Mouse (Mus musculus): Measurements from ENCODE around the gene Cep89. TPM values are rescaled to one million over a fixed set of nuclear protein-coding genes. Genes with fewer than 3 reads are reported as not detected.

Gene Cep89
- 39.9 and 40.8 TPM in 2 replicates for polyA plus RNA-seq (2016; fragmentation: Nextera tagmentation; extraction: Ambion mirVana)

DNA sequence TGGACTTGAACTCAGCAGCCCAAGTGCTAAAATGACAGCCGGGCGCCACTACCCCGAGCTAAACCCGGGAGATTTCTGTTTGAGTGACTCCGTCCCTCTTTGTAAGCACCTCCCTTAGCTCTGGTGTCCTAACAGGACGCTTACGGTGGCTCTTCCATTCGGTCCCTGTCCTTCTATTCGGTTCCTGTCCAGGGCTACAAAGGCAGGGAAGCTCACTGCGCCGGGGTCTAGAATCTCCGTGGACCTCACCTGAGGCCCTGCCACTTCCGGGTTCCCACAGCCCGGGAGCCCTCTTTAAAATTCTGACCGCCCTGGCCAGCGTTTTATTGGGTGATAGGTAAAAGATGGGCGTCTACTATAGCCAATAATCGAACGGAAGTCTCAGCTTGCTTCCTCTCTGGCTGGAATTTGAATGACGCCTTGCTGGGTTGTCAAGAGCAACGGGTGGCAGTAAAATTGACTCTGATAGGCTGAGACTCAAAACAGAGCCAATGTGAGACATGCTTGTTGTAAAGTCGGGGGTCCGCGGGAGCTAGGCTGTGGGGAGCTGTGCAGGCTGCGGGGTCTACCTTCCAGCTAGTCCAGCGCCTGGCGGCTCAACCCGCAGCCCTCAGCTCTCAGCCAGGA lies at the start of gene Cep89, which contains the start of gene Faap24:
Gene Cep89, plus strand, starts transcription at position 494 of the 627 bp plus-strand sequence.
Gene Faap24, minus strand, starts transcription at position 295 of the 627 bp plus-strand sequence.
- peak; percentile 98 for ATAC-seq (ENCODE audit: low FRiP score, low read depth)
- Histone ChIP-seq H3K4me1 (peaks cover 21% of the 10 kb centered on the region), H3K9ac (peak within 1 kb of the TSS; percentile 61), H3K4me3 (peak within 1 kb of the TSS; percentile 64), H3K9me3 (no peaks in the 10 kb centered on the region), H3K36me3 (peaks cover 41% of the 10 kb centered on the region), H3K27ac (no peak within 1 kb of the TSS), H3K27me3 (replicated peaks) (no peaks in the 10 kb centered on the region), H3K4me2 (replicated peaks) (peak within 1 kb of the TSS; percentile 85)
- under 1% methylated on average over 28 of the region's 28 CpGs for WGBS

DNA sequence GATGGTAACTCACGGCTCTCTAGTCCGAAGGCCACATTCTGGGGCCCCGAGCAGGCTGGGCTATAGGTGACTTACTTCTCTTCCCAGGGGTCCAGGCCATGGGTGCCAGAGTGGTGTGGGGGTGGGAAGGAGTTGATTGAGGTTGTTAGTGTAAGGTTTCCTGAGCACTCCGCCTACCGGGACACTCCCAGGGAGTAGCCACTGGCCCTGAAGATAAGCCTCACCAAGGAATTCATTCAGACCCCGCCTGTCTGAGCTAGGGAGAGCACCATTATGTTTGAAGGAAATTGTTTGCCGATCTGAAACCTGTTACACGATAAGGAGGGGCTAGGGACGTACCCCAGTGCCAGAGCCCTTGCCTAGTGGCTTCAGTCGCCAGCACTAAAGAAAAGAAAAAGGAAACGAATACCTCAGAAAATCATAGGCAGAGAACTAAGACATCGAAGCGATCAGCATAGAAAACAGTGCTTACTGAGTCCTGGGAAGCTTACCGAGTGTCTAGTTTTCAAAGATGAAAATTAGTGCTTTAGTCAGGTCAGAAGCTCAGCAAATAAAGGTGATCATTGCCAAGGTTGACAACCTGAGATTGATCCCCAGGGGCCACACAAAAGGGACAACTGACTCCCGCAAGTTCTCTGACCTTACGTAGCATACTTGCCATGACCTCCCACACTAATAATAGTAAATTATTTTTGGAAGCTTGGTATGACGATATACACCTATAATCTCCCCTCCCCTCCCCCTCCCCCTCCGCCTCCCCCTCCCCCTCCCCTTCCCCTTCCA lies 48.7 kb upstream of the Cep89 start:
- Histone ChIP-seq H3K4me1 (no peaks in the 10 kb centered on the region), H3K9me3 (no peaks in the 10 kb centered on the region), H3K4me3 (no peak overlapping the region), H3K27me3 (replicated peaks) (no peaks in the 10 kb centered on the region), H3K9ac (no peak overlapping the region), H3K4me2 (replicated peaks) (no peak overlapping the region), H3K27ac (no peak overlapping the region), H3K36me3 (no peaks in the 10 kb centered on the region)
- WGBS: 78% methylated on average over 17 of the region's 18 CpGs
- no peak for ATAC-seq (ENCODE audit: low FRiP score, low read depth)

DNA sequence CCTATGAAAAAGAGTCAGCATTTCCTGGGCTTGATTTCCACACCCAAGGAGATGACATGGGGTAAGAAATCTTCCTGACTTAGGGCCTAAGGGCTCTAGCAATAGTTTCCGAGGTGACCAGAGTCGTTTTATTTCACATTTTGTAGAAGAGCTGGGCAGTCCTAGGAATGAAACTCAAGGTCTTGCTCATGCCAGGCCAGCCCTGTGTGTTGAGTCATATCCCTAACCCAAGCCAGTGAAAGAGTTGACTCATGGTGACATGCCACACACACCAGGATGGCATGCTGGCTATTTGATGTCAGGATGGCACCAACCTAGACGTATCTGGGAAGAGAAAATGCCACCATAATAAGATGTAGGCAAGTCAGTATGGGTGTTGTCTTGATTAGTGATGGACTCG lies 47.8 kb upstream of the Cep89 start:
- Histone ChIP-seq H3K9me3 (0 out of 2 replicates have a peak, but pooled peaks cover 2% of the 10 kb centered on the region), H3K9ac (no peak overlapping the region), H3K4me2 (replicated peaks) (no peak overlapping the region), H3K27me3 (replicated peaks) (no peaks in the 10 kb centered on the region), H3K4me1 (no peaks in the 10 kb centered on the region), H3K4me3 (no peak overlapping the region), H3K36me3 (no peaks in the 10 kb centered on the region), H3K27ac (no peak overlapping the region)
- no peak for ATAC-seq (ENCODE audit: low FRiP score, low read depth)
- WGBS: 89% methylated on average over 4 of the region's 4 CpGs

DNA sequence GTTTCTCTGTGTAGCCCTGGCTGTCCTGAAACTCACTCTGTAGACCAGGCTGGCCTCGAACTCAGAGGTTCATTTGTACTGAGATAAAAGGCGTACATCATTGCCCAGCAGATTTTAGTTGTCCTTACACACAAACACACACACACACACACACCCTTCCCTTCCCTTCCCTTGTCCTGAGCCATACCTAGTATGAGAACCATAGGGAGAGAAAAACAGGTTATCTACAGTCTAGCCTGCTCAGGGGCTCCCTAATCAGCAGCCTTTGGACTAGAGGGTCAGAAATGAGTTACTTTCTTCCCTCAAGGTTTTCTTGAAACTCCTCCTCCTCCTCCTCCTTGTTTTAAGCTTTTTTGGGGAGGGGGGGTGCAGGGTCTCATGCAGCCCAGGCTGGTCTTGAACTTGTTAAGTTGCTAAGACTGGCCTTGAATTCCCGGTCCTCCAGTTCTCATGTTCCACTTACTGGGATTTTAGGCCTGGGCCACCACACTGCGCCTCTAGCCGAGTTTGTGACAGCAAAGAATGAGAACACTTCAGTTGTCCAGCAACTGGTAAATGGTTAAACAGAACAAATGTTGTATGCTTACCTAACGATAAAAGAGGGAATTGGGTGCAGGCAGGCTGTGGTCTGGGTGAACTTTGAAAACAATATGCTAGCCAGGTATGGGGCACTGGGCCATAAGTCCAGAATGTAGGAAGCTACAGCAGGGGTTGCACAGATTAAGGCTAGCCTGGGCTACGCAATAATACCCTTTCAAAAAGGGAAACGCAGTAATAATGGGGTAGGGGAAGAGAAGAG lies 46.8 kb upstream of the Cep89 start:
- ATAC-seq (ENCODE audit: low FRiP score, low read depth): no peak
- Histone ChIP-seq H3K4me2 (replicated peaks) (no peak overlapping the region), H3K9me3 (0 out of 2 replicates have a peak, but pooled peaks cover 3% of the 10 kb centered on the region), H3K4me3 (no peak overlapping the region), H3K9ac (no peak overlapping the region), H3K4me1 (no peaks in the 10 kb centered on the region), H3K36me3 (no peaks in the 10 kb centered on the region), H3K27me3 (replicated peaks) (no peaks in the 10 kb centered on the region), H3K27ac (no peak overlapping the region)
- 94% methylated on average over 8 of the region's 8 CpGs for WGBS

DNA sequence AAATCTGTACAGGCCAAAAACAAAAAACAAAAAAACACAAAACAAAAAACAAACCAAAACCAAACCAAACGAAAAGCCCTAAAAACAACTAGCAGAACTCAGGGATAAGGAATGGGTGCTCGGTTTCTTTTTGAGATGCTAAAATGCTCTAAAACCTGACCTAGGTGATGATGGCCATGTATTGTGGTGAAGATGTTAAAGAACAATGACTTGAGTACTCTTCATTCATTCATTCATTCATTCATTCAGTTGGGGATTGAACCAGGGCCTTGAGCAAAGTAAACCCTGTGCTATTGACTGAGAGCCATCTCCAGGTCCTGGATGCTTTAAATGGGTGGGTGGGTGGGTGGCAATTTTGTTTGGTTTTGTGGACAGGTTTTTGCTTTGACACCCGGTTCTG lies 45.7 kb upstream of the Cep89 start:
- H3K27me3 ChIP-seq (replicated peaks): no peaks in the 10 kb centered on the region
- no peak overlapping the region for H3K4me3 ChIP-seq
- H3K4me2 ChIP-seq (replicated peaks): no peak overlapping the region
- 97% methylated on average over 3 of the region's 3 CpGs for WGBS
- no peak for ATAC-seq (ENCODE audit: low FRiP score, low read depth)
- H3K36me3 ChIP-seq: no peaks in the 10 kb centered on the region
- H3K4me1 ChIP-seq: no peaks in the 10 kb centered on the region
- H3K9ac ChIP-seq: no peak overlapping the region
- H3K9me3 ChIP-seq: 0 out of 2 replicates have a peak, but pooled peaks cover 3% of the 10 kb centered on the region
- H3K27ac ChIP-seq: no peak overlapping the region

DNA sequence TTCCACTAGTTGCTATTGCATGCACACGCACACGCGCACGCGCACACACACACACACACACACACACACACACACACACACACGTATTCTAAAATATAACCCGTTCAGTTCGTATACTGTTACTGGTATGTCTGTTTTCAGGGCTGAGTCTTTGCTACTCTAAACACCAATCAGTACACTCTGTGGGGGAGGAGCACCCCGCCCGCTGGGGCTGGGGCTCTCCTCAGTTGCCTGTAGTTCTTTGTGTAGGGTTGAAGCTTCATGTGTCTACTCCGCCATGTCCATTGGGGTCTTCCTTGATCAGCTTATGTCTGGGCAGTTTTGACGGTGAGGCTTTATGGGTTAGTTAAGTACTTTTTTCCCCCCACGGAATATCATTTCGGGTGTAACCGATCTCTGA lies 43.5 kb upstream of the Cep89 start:
- Histone ChIP-seq H3K4me3 (no peak overlapping the region), H3K4me1 (no peaks in the 10 kb centered on the region), H3K27ac (no peak overlapping the region), H3K4me2 (replicated peaks) (no peak overlapping the region), H3K9me3 (0 out of 2 replicates have a peak, but pooled peaks cover 3% of the 10 kb centered on the region), H3K36me3 (no peaks in the 10 kb centered on the region), H3K9ac (no peak overlapping the region), H3K27me3 (replicated peaks) (no peaks in the 10 kb centered on the region)
- 95% methylated on average over 15 of the region's 15 CpGs for WGBS
- ATAC-seq (ENCODE audit: low FRiP score, low read depth): no peak

DNA sequence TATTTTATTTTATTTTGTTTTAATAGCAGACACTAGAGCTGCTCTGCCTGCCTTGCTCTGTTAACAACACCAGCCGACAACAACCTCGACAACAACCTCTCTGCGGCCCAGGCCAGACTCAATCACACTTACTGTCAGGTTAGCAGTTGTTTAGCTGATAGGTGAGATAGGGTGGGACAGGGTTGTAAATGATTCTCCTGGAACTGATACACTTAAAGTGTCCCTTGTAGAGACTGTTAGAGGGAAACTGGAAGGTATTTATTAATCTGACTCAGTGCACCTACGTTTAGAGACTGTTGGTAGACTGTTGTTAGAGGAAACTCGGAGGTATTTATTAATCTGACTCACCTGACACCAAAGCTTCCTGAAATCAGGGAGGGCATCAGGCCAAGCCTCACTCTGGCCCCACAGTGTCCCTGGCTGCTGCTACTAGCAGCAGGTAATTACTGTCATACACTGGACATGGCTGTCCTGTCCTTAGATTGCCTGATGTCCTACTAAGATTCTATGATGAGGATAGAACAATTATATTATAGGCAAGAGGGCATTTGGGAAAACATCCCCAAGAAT lies 41.4 kb upstream of the Cep89 start:
- Histone ChIP-seq H3K4me2 (replicated peaks) (no peak overlapping the region), H3K27ac (no peak overlapping the region), H3K27me3 (replicated peaks) (no peaks in the 10 kb centered on the region), H3K4me1 (no peaks in the 10 kb centered on the region), H3K9ac (no peak overlapping the region), H3K4me3 (no peak overlapping the region), H3K36me3 (no peaks in the 10 kb centered on the region), H3K9me3 (0 out of 2 replicates have a peak, but pooled peaks cover 3% of the 10 kb centered on the region)
- WGBS: 87% methylated on average over 5 of the region's 5 CpGs
- ATAC-seq (ENCODE audit: low FRiP score, low read depth): no peak

DNA sequence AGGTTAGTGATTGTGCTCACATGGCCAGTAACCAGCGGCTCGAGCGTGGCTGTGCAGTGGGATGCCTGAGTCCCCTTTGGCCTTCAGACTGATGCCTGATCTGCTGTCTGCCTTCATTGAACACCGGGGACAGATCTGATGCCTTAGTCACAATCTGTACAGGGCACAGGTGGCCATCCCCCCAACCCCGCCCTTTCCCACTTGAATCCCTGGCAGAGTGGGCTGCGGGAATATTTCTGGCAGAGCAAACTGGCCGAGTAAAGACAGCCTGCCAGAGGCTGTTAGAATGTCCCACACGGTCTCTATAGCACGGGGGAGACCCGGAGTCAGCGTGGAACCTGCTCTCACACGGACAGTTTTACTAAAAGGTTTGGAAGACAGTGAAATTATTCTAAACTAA lies 39.2 kb upstream of the Cep89 start:
- no peak for ATAC-seq (ENCODE audit: low FRiP score, low read depth)
- H3K27ac ChIP-seq: no peak overlapping the region
- H3K4me1 ChIP-seq: no peaks in the 10 kb centered on the region
- 0 out of 2 replicates have a peak, but pooled peaks cover 3% of the 10 kb centered on the region for H3K9me3 ChIP-seq
- no peaks in the 10 kb centered on the region for H3K36me3 ChIP-seq
- H3K4me3 ChIP-seq: no peak overlapping the region
- WGBS: 91% methylated on average over 12 of the region's 12 CpGs
- H3K9ac ChIP-seq: no peak overlapping the region
- no peak overlapping the region for H3K4me2 ChIP-seq (replicated peaks)
- no peaks in the 10 kb centered on the region for H3K27me3 ChIP-seq (replicated peaks)

DNA sequence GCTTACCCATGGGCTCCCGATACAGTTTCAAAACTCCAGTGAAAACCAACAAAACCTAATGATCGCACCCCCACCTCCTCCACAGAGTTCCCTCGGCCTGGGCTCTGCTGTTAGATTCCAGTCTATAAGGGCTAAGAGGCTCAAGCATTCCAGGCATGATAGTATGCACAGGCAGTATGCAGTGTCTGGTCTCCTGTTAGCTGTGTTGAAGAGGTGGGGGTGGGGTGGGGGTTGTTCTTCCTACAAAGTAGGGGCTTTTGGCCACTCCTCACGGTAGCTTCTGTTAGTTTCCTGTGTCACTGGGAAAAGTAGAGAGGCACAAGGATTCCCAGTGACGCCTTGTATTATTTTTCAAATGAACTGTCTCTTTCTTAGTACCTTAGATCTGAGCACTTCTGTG lies 34.6 kb upstream of the Cep89 start:
- 84% methylated on average over 5 of the region's 5 CpGs for WGBS
- ATAC-seq (ENCODE audit: low FRiP score, low read depth): no peak
- no peaks in the 10 kb centered on the region for H3K36me3 ChIP-seq
- no peaks in the 10 kb centered on the region for H3K27me3 ChIP-seq (replicated peaks)
- no peaks in the 10 kb centered on the region for H3K4me1 ChIP-seq
- H3K9ac ChIP-seq: no peak overlapping the region
- no peak overlapping the region for H3K27ac ChIP-seq
- H3K4me3 ChIP-seq: no peak overlapping the region
- no peak overlapping the region for H3K4me2 ChIP-seq (replicated peaks)
- no peaks in the 10 kb centered on the region for H3K9me3 ChIP-seq

DNA sequence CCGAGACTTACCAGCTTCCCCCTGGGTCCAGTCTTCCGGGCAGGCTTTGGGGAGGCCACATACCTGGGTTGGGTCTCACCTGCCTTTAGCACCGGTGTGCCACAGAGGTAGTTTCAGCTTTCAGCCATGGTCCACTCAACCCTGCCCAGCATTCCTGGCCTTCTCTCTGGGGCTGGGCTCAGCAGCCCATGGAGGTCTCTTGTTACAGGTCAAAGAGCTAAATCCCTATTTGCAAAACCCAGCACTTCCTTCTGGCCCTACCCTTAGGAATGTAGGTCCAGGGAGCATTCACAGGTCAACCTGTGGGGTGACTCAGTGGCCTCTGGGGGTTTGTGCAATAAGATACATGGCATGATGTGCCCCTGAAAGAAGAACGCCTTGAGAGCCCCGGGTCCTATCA lies 34.0 kb upstream of the Cep89 start:
- no peaks in the 10 kb centered on the region for H3K27me3 ChIP-seq (replicated peaks)
- H3K4me3 ChIP-seq: no peak overlapping the region
- no peak overlapping the region for H3K9ac ChIP-seq
- H3K4me1 ChIP-seq: no peaks in the 10 kb centered on the region
- WGBS: 90% methylated on average over 5 of the region's 5 CpGs
- H3K27ac ChIP-seq: no peak overlapping the region
- no peaks in the 10 kb centered on the region for H3K9me3 ChIP-seq
- H3K4me2 ChIP-seq (replicated peaks): no peak overlapping the region
- no peaks in the 10 kb centered on the region for H3K36me3 ChIP-seq
- no peak for ATAC-seq (ENCODE audit: low FRiP score, low read depth)

DNA sequence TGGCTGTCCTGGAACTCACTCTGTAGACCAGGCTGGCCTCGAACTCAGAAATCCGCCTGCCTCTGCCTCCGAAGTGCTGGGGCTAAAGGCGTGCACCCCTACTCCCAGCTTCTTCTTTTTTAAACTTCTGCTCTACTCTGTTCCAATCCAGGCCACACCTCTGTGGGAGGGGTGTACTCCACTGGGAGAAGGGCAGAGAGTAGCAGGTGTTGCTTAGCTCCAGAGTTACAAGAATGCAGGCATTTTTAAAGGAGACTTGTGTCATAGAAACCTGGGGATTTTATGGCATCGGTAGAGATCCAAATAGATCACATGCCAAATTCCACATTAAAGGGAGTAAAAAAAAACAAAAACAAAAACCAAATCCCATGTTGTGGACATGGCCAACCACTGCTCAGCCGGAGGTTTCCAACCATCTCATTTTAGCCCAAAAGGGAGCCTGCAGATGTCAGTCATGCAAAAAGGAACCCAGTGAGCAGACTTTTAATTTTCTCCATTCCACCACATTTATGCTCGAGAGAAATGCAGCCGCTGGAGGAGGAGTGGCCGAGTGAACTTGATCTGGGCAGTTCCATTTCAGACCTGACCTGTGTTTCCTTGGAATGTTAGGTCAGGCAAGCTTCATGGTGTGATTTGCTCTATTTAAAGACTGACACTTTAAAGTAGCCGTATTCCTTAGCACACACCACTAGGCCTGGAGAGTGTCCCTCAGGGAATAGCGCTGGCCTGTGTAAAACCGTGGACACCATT lies 31.5 kb upstream of the Cep89 start:
- WGBS: 84% methylated on average over 12 of the region's 12 CpGs
- Histone ChIP-seq H3K27ac (no peak overlapping the region), H3K4me2 (replicated peaks) (no peak overlapping the region), H3K9me3 (no peaks in the 10 kb centered on the region), H3K9ac (no peak overlapping the region), H3K36me3 (no peaks in the 10 kb centered on the region), H3K27me3 (replicated peaks) (no peaks in the 10 kb centered on the region), H3K4me1 (no peaks in the 10 kb centered on the region), H3K4me3 (no peak overlapping the region)
- no peak for ATAC-seq (ENCODE audit: low FRiP score, low read depth)
